Mouse (Mus musculus): ENCODE results near the gene Ghdc. TPM values are rescaled to one million over a fixed set of nuclear protein-coding genes. Genes with fewer than 3 reads are reported as not detected.

Ghdc gene
- polyA plus RNA-seq, 1 experiment from 2014 or later, result 5.1 TPM

- peaks cover 17% of the 10 kb centered on the region for H3K4me1 ChIP-seq
- no peaks in the 10 kb centered on the region for H3K27me3 ChIP-seq
- H3K9ac ChIP-seq (replicated peaks), result no peak overlapping the region
- peaks cover 14% of the 10 kb centered on the region for H3K36me3 ChIP-seq
- H3K9me3 ChIP-seq, result no peaks in the 10 kb centered on the region
- no peak overlapping the region for H3K4me3 ChIP-seq
- H3K4me2 ChIP-seq (replicated peaks), result no peak overlapping the region
- H3K27ac ChIP-seq (replicated peaks), result no peak overlapping the region; the same call in 1 of the 2 replicates
- 55% methylated on average over 5 of the region's 5 CpGs for WGBS
- ATAC-seq (ENCODE audit: low FRiP score, low read depth), result no peak
Observed at GRCm38 (mm10) chr11:100724919-100725512, 45.7 kb downstream of the Ghdc start.

- no peak for ATAC-seq (ENCODE audit: low FRiP score, low read depth)
- 68% methylated on average over 2 of the region's 2 CpGs for WGBS
- no peak overlapping the region for H3K4me3 ChIP-seq
- no peak overlapping the region for H3K9ac ChIP-seq (replicated peaks)
- H3K4me2 ChIP-seq (replicated peaks), result no peak overlapping the region
- H3K27me3 ChIP-seq, result no peaks in the 10 kb centered on the region
- peaks cover 23% of the 10 kb centered on the region for H3K36me3 ChIP-seq
- peaks cover 17% of the 10 kb centered on the region for H3K4me1 ChIP-seq
- H3K9me3 ChIP-seq, result no peaks in the 10 kb centered on the region
- no peak overlapping the region for H3K27ac ChIP-seq (replicated peaks)
Observed at GRCm38 (mm10) chr11:100722493-100723028, 48.2 kb downstream of the Ghdc start.

GRCm38 (mm10) chr11:100721776-100722492, 48.8 kb downstream of the Ghdc start:
- no peak overlapping the region for H3K4me3 ChIP-seq
- no peak overlapping the region for H3K4me2 ChIP-seq (replicated peaks)
- peaks cover 28% of the 10 kb centered on the region for H3K36me3 ChIP-seq
- no peaks in the 10 kb centered on the region for H3K9me3 ChIP-seq
- H3K27me3 ChIP-seq, result no peaks in the 10 kb centered on the region
- no peak for ATAC-seq (ENCODE audit: low FRiP score, low read depth)
- 75% methylated on average over 8 of the region's 8 CpGs for WGBS
- H3K4me1 ChIP-seq, result peaks cover 17% of the 10 kb centered on the region
- H3K9ac ChIP-seq (replicated peaks), result no peak overlapping the region
- no peak overlapping the region; the same call in 1 of the 2 replicates for H3K27ac ChIP-seq (replicated peaks)

DNA sequence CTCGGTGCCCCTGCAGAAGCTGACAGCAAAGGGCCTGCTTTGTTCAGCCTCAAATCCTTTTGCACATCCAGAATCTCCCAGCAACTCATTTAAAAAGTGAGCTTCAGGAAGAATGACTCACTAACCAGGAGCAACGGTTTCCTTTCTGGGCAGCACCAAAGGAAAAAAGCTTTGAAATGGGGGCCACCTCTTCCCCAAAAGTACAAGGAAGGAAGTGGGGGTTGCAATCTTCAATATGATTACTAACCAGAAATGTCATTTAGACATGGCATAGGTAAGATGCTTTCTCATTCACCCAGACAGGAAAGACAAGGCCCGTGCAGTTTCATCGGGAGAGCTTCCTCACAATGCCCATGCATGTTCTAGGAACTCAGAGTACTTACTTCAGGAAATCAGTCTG, 49.5 kb downstream of the Ghdc start:
- Histone ChIP-seq H3K4me2 (replicated peaks) (no peak overlapping the region), H3K4me1 (peaks cover 17% of the 10 kb centered on the region), H3K9ac (replicated peaks) (no peak overlapping the region), H3K9me3 (no peaks in the 10 kb centered on the region), H3K27ac (replicated peaks) (no peak overlapping the region), H3K27me3 (no peaks in the 10 kb centered on the region), H3K4me3 (no peak overlapping the region), H3K36me3 (peaks cover 35% of the 10 kb centered on the region)
- no peak for ATAC-seq (ENCODE audit: low FRiP score, low read depth)
- WGBS, result 66% methylated on average over 4 of the region's 4 CpGs

DNA sequence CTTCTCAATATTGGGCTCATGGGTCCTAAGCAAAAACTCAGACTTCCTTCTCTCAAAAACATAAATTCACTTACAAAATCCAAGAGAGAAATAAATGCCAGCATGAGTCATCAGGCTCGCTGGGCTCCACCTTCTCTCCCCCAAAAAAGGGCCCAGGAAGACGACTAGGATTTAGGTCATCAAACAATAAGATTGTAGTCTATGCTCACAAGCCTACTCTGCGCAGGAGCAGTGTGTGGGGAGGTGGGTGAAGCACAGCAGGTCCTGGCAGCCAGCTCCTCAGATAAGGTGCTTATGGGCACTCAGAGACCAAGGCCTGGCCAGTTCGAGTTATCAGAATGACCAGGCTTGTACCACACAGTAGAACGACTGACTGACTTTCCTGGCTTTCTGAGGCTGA, 50.4 kb downstream of the Ghdc start:
- Histone ChIP-seq H3K27me3 (no peaks in the 10 kb centered on the region), H3K9ac (replicated peaks) (no peak overlapping the region), H3K9me3 (no peaks in the 10 kb centered on the region), H3K4me1 (peaks cover 17% of the 10 kb centered on the region), H3K4me2 (replicated peaks) (no peak overlapping the region), H3K36me3 (peaks cover 44% of the 10 kb centered on the region), H3K27ac (replicated peaks) (no peak overlapping the region), H3K4me3 (no peak overlapping the region)
- WGBS, result 87% methylated on average over 5 of the region's 5 CpGs
- ATAC-seq (ENCODE audit: low FRiP score, low read depth), result no peak

DNA sequence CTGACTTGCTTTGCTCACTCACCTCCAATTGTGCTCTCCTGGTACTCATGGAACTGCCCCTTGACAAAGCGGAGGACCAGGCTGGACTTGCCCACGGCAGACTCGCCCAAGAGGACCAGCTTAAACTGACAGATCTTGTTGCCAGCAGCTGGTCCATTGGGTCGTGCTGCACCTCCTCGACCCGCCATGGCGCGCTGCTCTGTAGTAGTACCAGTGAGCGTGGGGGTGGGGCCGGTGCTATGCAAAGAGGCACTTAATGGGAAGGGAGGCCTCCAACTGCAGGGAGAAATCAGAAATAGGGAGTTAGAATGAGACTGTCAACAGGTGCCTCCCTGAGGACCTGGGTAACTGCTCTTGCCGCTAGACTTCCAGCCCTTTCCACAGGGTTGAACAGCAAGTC, 50.9 kb downstream of the Ghdc start:
- Histone ChIP-seq H3K9ac (replicated peaks) (no peak overlapping the region), H3K4me1 (peaks cover 19% of the 10 kb centered on the region), H3K36me3 (peaks cover 44% of the 10 kb centered on the region), H3K27ac (replicated peaks) (no peak overlapping the region), H3K4me3 (no peak overlapping the region), H3K4me2 (replicated peaks) (no peak overlapping the region), H3K27me3 (no peaks in the 10 kb centered on the region), H3K9me3 (no peaks in the 10 kb centered on the region)
- WGBS, result 84% methylated on average over 11 of the region's 11 CpGs
- no peak for ATAC-seq (ENCODE audit: low FRiP score, low read depth)

- H3K36me3 ChIP-seq, result peaks cover 44% of the 10 kb centered on the region
- no peak overlapping the region for H3K4me3 ChIP-seq
- H3K9me3 ChIP-seq, result no peaks in the 10 kb centered on the region
- 0 out of 2 replicates have a peak, but pooled peaks cover 1% of the 10 kb centered on the region for H3K27me3 ChIP-seq
- no peak overlapping the region for H3K4me2 ChIP-seq (replicated peaks)
- H3K9ac ChIP-seq (replicated peaks), result no peak overlapping the region
- WGBS, result 81% methylated on average over 3 of the region's 3 CpGs
- no peak for ATAC-seq (ENCODE audit: low FRiP score, low read depth)
- H3K4me1 ChIP-seq, result peaks cover 24% of the 10 kb centered on the region
- H3K27ac ChIP-seq (replicated peaks), result no peak overlapping the region
Observed at GRCm38 (mm10) chr11:100719312-100719711, 51.4 kb downstream of the Ghdc start.

DNA sequence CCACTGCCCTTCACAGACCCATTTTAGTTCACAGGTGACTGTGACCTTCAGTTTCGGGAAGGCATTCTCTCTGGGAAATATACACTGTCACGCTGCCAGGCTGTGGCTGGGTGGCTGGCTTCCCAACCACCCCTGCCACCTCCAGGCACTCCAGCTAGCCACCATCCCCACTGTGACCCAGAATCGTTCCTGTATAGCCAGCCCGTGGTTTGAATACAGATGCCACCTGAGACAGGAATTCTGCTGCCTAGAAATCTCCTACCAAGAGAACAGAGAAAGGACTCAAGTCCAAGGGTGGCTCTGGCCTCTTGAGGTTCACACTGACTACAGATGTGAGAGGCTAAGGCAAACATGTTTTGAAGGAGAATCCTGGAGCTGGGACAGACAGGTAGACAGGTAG, 51.9 kb downstream of the Ghdc start:
- peaks cover 44% of the 10 kb centered on the region for H3K36me3 ChIP-seq
- H3K4me3 ChIP-seq, result no peak overlapping the region
- 84% methylated on average over 4 of the region's 4 CpGs for WGBS
- 0 out of 2 replicates have a peak, but pooled peaks cover 3% of the 10 kb centered on the region for H3K27me3 ChIP-seq
- no peak overlapping the region for H3K4me2 ChIP-seq (replicated peaks)
- no peak overlapping the region for H3K9ac ChIP-seq (replicated peaks)
- no peak overlapping the region for H3K27ac ChIP-seq (replicated peaks)
- H3K4me1 ChIP-seq, result peaks cover 29% of the 10 kb centered on the region
- no peaks in the 10 kb centered on the region for H3K9me3 ChIP-seq
- ATAC-seq (ENCODE audit: low FRiP score, low read depth), result no peak

- Histone ChIP-seq H3K4me2 (replicated peaks) (no peak overlapping the region), H3K36me3 (peaks cover 44% of the 10 kb centered on the region)
- no peak for ATAC-seq (ENCODE audit: low FRiP score, low read depth)
Observed at GRCm38 (mm10) chr11:100718462-100718861, 52.3 kb downstream of the Ghdc start.

GRCm38 (mm10) chr11:100716649-100717048, 54.1 kb downstream of the Ghdc start:
- H3K4me2 ChIP-seq (replicated peaks), result no peak overlapping the region
- no peak overlapping the region for H3K9ac ChIP-seq (replicated peaks)
- peaks cover 44% of the 10 kb centered on the region for H3K36me3 ChIP-seq
- no peaks in the 10 kb centered on the region for H3K9me3 ChIP-seq
- no peak for ATAC-seq (ENCODE audit: low FRiP score, low read depth)
- H3K27me3 ChIP-seq, result 0 out of 2 replicates have a peak, but pooled peaks cover 3% of the 10 kb centered on the region
- H3K4me3 ChIP-seq, result no peak overlapping the region
- H3K4me1 ChIP-seq, result peaks cover 36% of the 10 kb centered on the region
- H3K27ac ChIP-seq (replicated peaks), result no peak overlapping the region
- 85% methylated on average over 3 of the region's 3 CpGs for WGBS

More at GRCm38 (mm10) chr11:100718462-100718861, 52.3 kb downstream of the Ghdc start:
- Histone ChIP-seq H3K9me3 (no peaks in the 10 kb centered on the region), H3K4me1 (peaks cover 33% of the 10 kb centered on the region), H3K9ac (replicated peaks) (no peak overlapping the region), H3K27me3 (0 out of 2 replicates have a peak, but pooled peaks cover 3% of the 10 kb centered on the region), H3K27ac (replicated peaks) (no peak overlapping the region), H3K4me3 (no peak overlapping the region)
- WGBS, result 96% methylated on average over 7 of the region's 7 CpGs

Data from midbrain, embryonic 12.5 days (tissue).